Mouse (Mus musculus) lung, postnatal 0 days (tissue): Measurements from ENCODE around the gene Alox5ap.

ENCODE experiments used
- CTCF ChIP-seq: IDR thresholded peaks from 2 replicates; pipeline ENCODE4 v1.5.1; 2016; ENCODE audit warnings: antibody characterized with exemption, mild to moderate bottlenecking
- EP300 ChIP-seq: IDR thresholded peaks from 2 replicates; pipeline ENCODE4 v1.6.1; 2016; ENCODE audit warnings: antibody characterized with exemption, mild to moderate bottlenecking, control low read depth

GRCm38 (mm10) chr5:149337148-149337547, 72.6 kb downstream of the Alox5ap start:
- TF ChIP-seq CTCF (no peak), EP300 (no peak)
